Mouse (Mus musculus): ENCODE data around the gene Plekho1. TPM values are rescaled to one million over a fixed set of nuclear protein-coding genes. Genes with fewer than 3 reads are reported as not detected.

The Plekho1 gene
- polyA plus RNA-seq, 1 experiment from 2014 or later = 35.2 TPM

GRCm38 (mm10) chr3:96029766-96030165, 34.0 kb upstream of the Plekho1 start:
- Histone ChIP-seq H3K27me3 (no peaks in the 10 kb centered on the region), H3K27ac (no peak overlapping the region), H3K36me3 (peaks cover 16% of the 10 kb centered on the region), H3K9ac (no peak overlapping the region), H3K4me1 (no peaks in the 10 kb centered on the region), H3K4me3 (no peak overlapping the region), H3K4me2 (no peak overlapping the region), H3K9me3 (no peaks in the 10 kb centered on the region)
- 93% methylated on average over 11 of the region's 11 CpGs for WGBS
- ATAC-seq (ENCODE audit: insufficient number of reproducible peaks, low FRiP score, low TSS enrichment, low read depth) = no peak

GRCm38 (mm10) chr3:96029336-96029735, 33.5 kb upstream of the Plekho1 start:
- Histone ChIP-seq H3K9ac (no peak overlapping the region), H3K27ac (no peak overlapping the region), H3K36me3 (peaks cover 16% of the 10 kb centered on the region), H3K4me2 (no peak overlapping the region), H3K4me1 (no peaks in the 10 kb centered on the region), H3K27me3 (no peaks in the 10 kb centered on the region), H3K4me3 (no peak overlapping the region), H3K9me3 (no peaks in the 10 kb centered on the region)
- 82% methylated on average over 3 of the region's 3 CpGs for WGBS
- ATAC-seq (ENCODE audit: insufficient number of reproducible peaks, low FRiP score, low TSS enrichment, low read depth) = no peak

- Histone ChIP-seq H3K4me2 (no peak overlapping the region), H3K27ac (no peak overlapping the region), H3K9ac (no peak overlapping the region), H3K27me3 (no peaks in the 10 kb centered on the region), H3K36me3 (peaks cover 10% of the 10 kb centered on the region), H3K4me1 (no peaks in the 10 kb centered on the region), H3K9me3 (no peaks in the 10 kb centered on the region), H3K4me3 (no peak overlapping the region)
- no peak for ATAC-seq (ENCODE audit: insufficient number of reproducible peaks, low FRiP score, low TSS enrichment, low read depth)
- 74% methylated on average over 1 of the region's 1 CpGs for WGBS
These were observed 32.1 kb upstream of the Plekho1 start for GRCm38 (mm10) chr3:96027875-96028274.

- Histone ChIP-seq H3K9ac (no peak overlapping the region), H3K4me3 (no peak overlapping the region), H3K9me3 (no peaks in the 10 kb centered on the region), H3K4me1 (no peaks in the 10 kb centered on the region), H3K4me2 (no peak overlapping the region), H3K27ac (no peak overlapping the region), H3K36me3 (peaks cover 10% of the 10 kb centered on the region), H3K27me3 (no peaks in the 10 kb centered on the region)
- ATAC-seq (ENCODE audit: insufficient number of reproducible peaks, low FRiP score, low TSS enrichment, low read depth) = no peak
- 79% methylated on average over 1 of the region's 1 CpGs for WGBS
These were observed 31.3 kb upstream of the Plekho1 start for GRCm38 (mm10) chr3:96027145-96027544.

GRCm38 (mm10) chr3:96021421-96022128, 25.8 kb upstream of the Plekho1 start:
- WGBS = 72% methylated on average over 5 of the region's 5 CpGs
- no peak overlapping the region for H3K4me2 ChIP-seq
- no peak overlapping the region for H3K9ac ChIP-seq
- ATAC-seq (ENCODE audit: insufficient number of reproducible peaks, low FRiP score, low TSS enrichment, low read depth) = no peak
- no peaks in the 10 kb centered on the region for H3K27me3 ChIP-seq
- no peak overlapping the region for H3K27ac ChIP-seq
- H3K36me3 ChIP-seq = peaks cover 4% of the 10 kb centered on the region; the same call in 1 of the 2 replicates
- no peaks in the 10 kb centered on the region for H3K4me1 ChIP-seq
- H3K4me3 ChIP-seq = no peak overlapping the region
- no peaks in the 10 kb centered on the region for H3K9me3 ChIP-seq

GRCm38 (mm10) chr3:96020735-96021134, 24.9 kb upstream of the Plekho1 start:
- Histone ChIP-seq H3K27ac (no peak overlapping the region), H3K4me1 (no peaks in the 10 kb centered on the region), H3K27me3 (no peaks in the 10 kb centered on the region), H3K9me3 (no peaks in the 10 kb centered on the region), H3K4me3 (no peak overlapping the region), H3K4me2 (no peak overlapping the region), H3K9ac (no peak overlapping the region), H3K36me3 (peaks cover 4% of the 10 kb centered on the region; the same call in 1 of the 2 replicates)
- 89% methylated on average over 1 of the region's 1 CpGs for WGBS
- ATAC-seq (ENCODE audit: insufficient number of reproducible peaks, low FRiP score, low TSS enrichment, low read depth) = no peak

- no peaks in the 10 kb centered on the region for H3K9me3 ChIP-seq
- H3K9ac ChIP-seq = no peak overlapping the region
- H3K27ac ChIP-seq = no peak overlapping the region
- WGBS = 72% methylated on average over 5 of the region's 5 CpGs
- H3K27me3 ChIP-seq = no peaks in the 10 kb centered on the region
- no peaks in the 10 kb centered on the region for H3K4me1 ChIP-seq
- no peak overlapping the region for H3K4me2 ChIP-seq
- H3K36me3 ChIP-seq = peaks cover 4% of the 10 kb centered on the region; the same call in 1 of the 2 replicates
- ATAC-seq (ENCODE audit: insufficient number of reproducible peaks, low FRiP score, low TSS enrichment, low read depth) = no peak
- no peak overlapping the region for H3K4me3 ChIP-seq
These were observed 21.7 kb upstream of the Plekho1 start for GRCm38 (mm10) chr3:96017461-96017860.

- no peak for ATAC-seq (ENCODE audit: insufficient number of reproducible peaks, low FRiP score, low TSS enrichment, low read depth)
- peaks cover 4% of the 10 kb centered on the region; the same call in 1 of the 2 replicates for H3K36me3 ChIP-seq
- H3K9me3 ChIP-seq = no peaks in the 10 kb centered on the region
- H3K4me2 ChIP-seq = no peak overlapping the region
- no peak overlapping the region for H3K9ac ChIP-seq
- H3K27ac ChIP-seq = no peak overlapping the region
- no peaks in the 10 kb centered on the region for H3K27me3 ChIP-seq
- H3K4me3 ChIP-seq = no peak overlapping the region
- whole genome bisulfite sequencing = 97% methylated on average over 2 of the region's 2 CpGs
- H3K4me1 ChIP-seq = no peaks in the 10 kb centered on the region
These were observed 20.6 kb upstream of the Plekho1 start for GRCm38 (mm10) chr3:96016257-96016889.

- ATAC-seq (ENCODE audit: insufficient number of reproducible peaks, low FRiP score, low TSS enrichment, low read depth) = no peak
- Histone ChIP-seq H3K4me2 (no peak overlapping the region), H3K4me1 (no peaks in the 10 kb centered on the region), H3K27ac (no peak overlapping the region), H3K4me3 (no peak overlapping the region), H3K9me3 (no peaks in the 10 kb centered on the region), H3K27me3 (no peaks in the 10 kb centered on the region), H3K36me3 (peaks cover 4% of the 10 kb centered on the region; the same call in 1 of the 2 replicates), H3K9ac (no peak overlapping the region)
- WGBS = 82% methylated on average over 2 of the region's 2 CpGs
These were observed 19.9 kb upstream of the Plekho1 start for GRCm38 (mm10) chr3:96015681-96016080.

GRCm38 (mm10) chr3:96012805-96013204, 17.0 kb upstream of the Plekho1 start:
- H3K4me3 ChIP-seq = no peak overlapping the region
- H3K27me3 ChIP-seq = no peaks in the 10 kb centered on the region
- H3K27ac ChIP-seq = no peak overlapping the region
- H3K36me3 ChIP-seq = no peaks in the 10 kb centered on the region
- no peak overlapping the region for H3K9ac ChIP-seq
- no peaks in the 10 kb centered on the region for H3K9me3 ChIP-seq
- no peak overlapping the region for H3K4me2 ChIP-seq
- 67% methylated on average over 5 of the region's 5 CpGs for WGBS
- H3K4me1 ChIP-seq = no peaks in the 10 kb centered on the region
- ATAC-seq (ENCODE audit: insufficient number of reproducible peaks, low FRiP score, low TSS enrichment, low read depth) = no peak

- H3K36me3 ChIP-seq = no peaks in the 10 kb centered on the region
- H3K4me2 ChIP-seq = no peak overlapping the region
- H3K4me1 ChIP-seq = no peaks in the 10 kb centered on the region
- H3K27ac ChIP-seq = no peak overlapping the region
- ATAC-seq (ENCODE audit: insufficient number of reproducible peaks, low FRiP score, low TSS enrichment, low read depth) = no peak
- no peaks in the 10 kb centered on the region for H3K27me3 ChIP-seq
- no peaks in the 10 kb centered on the region for H3K9me3 ChIP-seq
- WGBS = 78% methylated on average over 6 of the region's 6 CpGs
- H3K4me3 ChIP-seq = no peak overlapping the region
- H3K9ac ChIP-seq = no peak overlapping the region
These were observed 12.7 kb upstream of the Plekho1 start for GRCm38 (mm10) chr3:96008463-96008862.

- H3K36me3 ChIP-seq = no peaks in the 10 kb centered on the region
- WGBS = 88% methylated on average over 1 of the region's 1 CpGs
- H3K4me1 ChIP-seq = peaks cover 14% of the 10 kb centered on the region
- H3K9me3 ChIP-seq = no peaks in the 10 kb centered on the region
- H3K4me3 ChIP-seq = no peak overlapping the region
- ATAC-seq (ENCODE audit: insufficient number of reproducible peaks, low FRiP score, low TSS enrichment, low read depth) = no peak
- no peaks in the 10 kb centered on the region for H3K27me3 ChIP-seq
- H3K9ac ChIP-seq = no peak overlapping the region
- H3K4me2 ChIP-seq = no peak overlapping the region
- H3K27ac ChIP-seq = no peak overlapping the region
These were observed 5.8 kb upstream of the Plekho1 start for GRCm38 (mm10) chr3:96001560-96001959.
